ENCODE assay signal across 34 mouse cellular contexts in genomic region chr11:103236903-103237302, GRCm38 (mm10). TPM values are rescaled to one million over a fixed set of nuclear protein-coding genes. Genes with fewer than 3 reads are reported as not detected.
DNase-seq lines count a peak whose midpoint lies in the region; ATAC-seq lines count a peak whose summit lies in the region.
"Had no signal": no experiment of that assay in that cellular context is flagged by ENCODE, and none has a peak within 500 bp of the region (broad histone marks: within the 10 kb centered on the region; RNA-seq: fewer than 3 reads in every experiment).

No protein-coding gene starts in this region.

- H3K4me2 ChIP-seq in hindbrain, embryonic 14.5 days (replicated peaks), result no peak overlapping the region
- H3K4me2 ChIP-seq: forebrain, embryonic 13.5 days; heart, embryonic 15.5 days; lung, embryonic 14.5 days; midbrain, embryonic 15.5 days; neural tube, embryonic 13.5 days had no signal

- DNase-seq in heart, adult 11 months, result peak; percentile 92
- DNase-seq in heart, adult 8-10 months (ENCODE audit: low spot score), result no peak
- peak; percentile 29 to 65 for DNase-seq in kidney, postnatal 25 days
- no peak for DNase-seq in kidney, adult 9 months
- DNase-seq in forelimb bud, embryonic 11.5 days (ENCODE audit: low read depth, low spot score), result peak; percentile 23
- peak; percentile 65 for DNase-seq in urinary bladder, postnatal 25 days (ENCODE audit: low spot score)
- no peak for DNase-seq in hindbrain, embryonic 14.5 days (ENCODE audit: low spot score)
- DNase-seq in cerebellum, postnatal 36 days, result no peak
- DNase-seq: adrenal gland, postnatal 10 days; cerebellum, adult 2 months; cerebellum, postnatal 25 days; embryo, embryonic 11 days; gastrocnemius, postnatal 25 days; kidney, postnatal 36 days; layer of hippocampus, adult 9-11 months; lung, embryonic 14.5 days; lung, postnatal 36 days; retina, postnatal 1 day; right cerebral cortex, postnatal 25 days; thymus, adult 18-20 months; thymus, postnatal 36 days had no signal

- no peak overlapping the region for H3K27ac ChIP-seq in hindbrain, embryonic 14.5 days
- H3K27ac ChIP-seq: forebrain, embryonic 13.5 days; liver, embryonic 14.5 days; midbrain, embryonic 15.5 days; neural tube, embryonic 13.5 days had no signal

- no peak overlapping the region for H3K9ac ChIP-seq in hindbrain, embryonic 14.5 days
- H3K9ac ChIP-seq: forebrain, embryonic 13.5 days; heart, embryonic 15.5 days; liver, embryonic 14.5 days; lung, embryonic 14.5 days; midbrain, embryonic 15.5 days; neural tube, embryonic 13.5 days had no signal

- ATAC-seq in hindbrain, embryonic 14.5 days (ENCODE audit: low FRiP score), result no peak
- ATAC-seq: CD4-positive, CD25-positive, alpha-beta regulatory T cell, adult 4 months; forebrain, embryonic 13.5 days; intestine, postnatal 0 days; midbrain, embryonic 15.5 days had no signal

- H3K4me3 ChIP-seq in hindbrain, embryonic 14.5 days (replicated peaks; ENCODE audit: low read length), result no peak overlapping the region
- H3K4me3 ChIP-seq: forebrain, embryonic 13.5 days; heart, embryonic 15.5 days; megakaryocyte, embryonic 14.5 days; midbrain, embryonic 15.5 days; neural tube, embryonic 13.5 days had no signal

- no peaks in the 10 kb centered on the region for H3K4me1 ChIP-seq in hindbrain, embryonic 14.5 days (replicated peaks; ENCODE audit: control insufficient read depth, insufficient read depth, low read length)

- H3K27me3 ChIP-seq in hindbrain, embryonic 14.5 days (ENCODE audit: control insufficient read depth, insufficient read depth, low read length), result no peaks in the 10 kb centered on the region
- H3K27me3 ChIP-seq: forebrain, embryonic 13.5 days; heart, embryonic 15.5 days; midbrain, embryonic 15.5 days; neural tube, embryonic 13.5 days had no signal

- H3K9me3 ChIP-seq in hindbrain, embryonic 14.5 days (ENCODE audit: control insufficient read depth, low read length), result no peaks in the 10 kb centered on the region
- H3K9me3 ChIP-seq: forebrain, embryonic 13.5 days; heart, embryonic 15.5 days; midbrain, embryonic 15.5 days; neural tube, embryonic 13.5 days had no signal

- WGBS in hindbrain, embryonic 14.5 days, result 84% methylated on average over 10 of the region's 10 CpGs

- peaks cover 43% of the 10 kb centered on the region for H3K36me3 ChIP-seq in hindbrain, embryonic 14.5 days (replicated peaks; ENCODE audit: control insufficient read depth, insufficient read depth)

RNA-seq across cellular contexts. Expression of gene Spata32, which starts 18.7 kb away (rescaled TPM):
- not detected for total RNA-seq in heart, adult 8-10 months (2022)
- polyA plus RNA-seq in hindbrain, embryonic 14.5 days (2014; fragmentation: Nextera tagmentation; extraction: Ambion mirVana), result 0.29 and 0.31 TPM in 2 replicates
- total RNA-seq: adrenal gland, postnatal 10 days; gastrocnemius, postnatal 25 days; MEL had no signal
- polyA plus RNA-seq: CD4-positive, CD25-positive, alpha-beta regulatory T cell, adult 4 months; embryonic facial prominence, embryonic 14.5 days; forebrain, embryonic 13.5 days; heart, embryonic 15.5 days; hindbrain, embryonic 11.5 days; intestine, postnatal 0 days; limb, embryonic 14.5 days; liver, embryonic 14.5 days; lung, embryonic 14.5 days; spleen, adult 2 months had no signal

RNA-seq across cellular contexts. Expression of gene 1700023F06Rik, which starts 28.5 kb away (rescaled TPM):
- total RNA-seq in heart, adult 8-10 months (2022), result not detected
- 1.9 TPM in 2 replicates for polyA plus RNA-seq in hindbrain, embryonic 14.5 days (2014; fragmentation: Nextera tagmentation; extraction: Ambion mirVana)
- total RNA-seq: gastrocnemius, postnatal 25 days; MEL had no signal
- polyA plus RNA-seq: CD4-positive, CD25-positive, alpha-beta regulatory T cell, adult 4 months; liver, embryonic 14.5 days; spleen, adult 2 months had no signal

RNA-seq across cellular contexts. Expression of gene Map3k14, which starts 30.4 kb away (rescaled TPM):
- 1 to 10 TPM; 2.7 to 3.9 (median 3.6) TPM for total RNA-seq in heart, adult 8-10 months (2022)
- polyA plus RNA-seq in hindbrain, embryonic 14.5 days (2014; fragmentation: Nextera tagmentation; extraction: Ambion mirVana), result 2.9 and 4.0 TPM in 2 replicates

Comparison
In these comparisons a context has a peak if more than half of its experiments do, and no peak if none do; other contexts are left out.
1. DNase-seq: peak in heart, adult 11 months (single experiment), kidney, postnatal 25 days (2 of 2), forelimb bud, embryonic 11.5 days (single experiment) and urinary bladder, postnatal 25 days (single experiment); none in heart, adult 8-10 months (single experiment), kidney, adult 9 months (single experiment), hindbrain, embryonic 14.5 days (single experiment) and cerebellum, postnatal 36 days (0 of 2).